In the genomic region with DNA sequence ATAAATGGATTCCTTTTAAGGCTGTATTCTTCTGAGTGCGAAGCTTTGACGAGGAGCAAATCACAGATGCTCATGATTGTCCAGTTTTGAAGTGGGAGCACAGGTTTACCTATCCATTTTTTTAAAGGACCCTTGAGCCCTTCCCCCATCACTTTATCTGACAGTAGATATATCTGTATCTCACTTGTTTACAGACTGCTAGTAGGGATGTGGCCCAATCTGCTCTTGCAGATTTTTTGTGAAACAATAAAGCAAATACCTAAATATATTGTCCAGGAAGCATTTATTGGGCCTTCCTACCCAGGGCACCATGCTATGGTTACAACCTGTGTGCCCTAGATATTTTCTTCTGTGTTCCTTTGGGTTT, we compare ENCODE assay signal across 23 mouse cellular contexts. TPM values are rescaled to one million over a fixed set of nuclear protein-coding genes. Genes with fewer than 3 reads are reported as not detected.
DNase-seq lines count a peak whose midpoint lies in the region; ATAC-seq lines count a peak whose summit lies in the region.
"Had no signal": no experiment of that assay in that cellular context is flagged by ENCODE, and none has a peak within 500 bp of the region (broad histone marks: within the 10 kb centered on the region; RNA-seq: fewer than 3 reads in every experiment).

No protein-coding gene starts in this region.

- no peaks in the 10 kb centered on the region for H3K36me3 ChIP-seq in hindbrain, embryonic 16.5 days (ENCODE audit: control insufficient read depth, insufficient read depth, low read length)
- H3K36me3 ChIP-seq in hindbrain, embryonic 10.5 days, result no peaks in the 10 kb centered on the region
- no peaks in the 10 kb centered on the region for H3K36me3 ChIP-seq in midbrain, embryonic 14.5 days (ENCODE audit: control insufficient read depth, insufficient read depth, low read length)
- no peaks in the 10 kb centered on the region for H3K36me3 ChIP-seq in midbrain, embryonic 11.5 days (ENCODE audit: control insufficient read depth, insufficient read depth, low read length)
- no peaks in the 10 kb centered on the region for H3K36me3 ChIP-seq in midbrain, embryonic 15.5 days (replicated peaks)
- H3K36me3 ChIP-seq: heart, embryonic 13.5 days; stomach, embryonic 15.5 days had no signal

- H3K9ac ChIP-seq in hindbrain, embryonic 16.5 days (ENCODE audit: low read depth, low read length), result no peak overlapping the region
- H3K9ac ChIP-seq in midbrain, embryonic 14.5 days (replicated peaks; ENCODE audit: low read length), result no peak overlapping the region
- no peak overlapping the region for H3K9ac ChIP-seq in midbrain, embryonic 11.5 days (ENCODE audit: low read length)
- no peak overlapping the region for H3K9ac ChIP-seq in midbrain, embryonic 15.5 days
- H3K9ac ChIP-seq: heart, embryonic 13.5 days; liver, embryonic 14.5 days; stomach, embryonic 15.5 days had no signal

- no peak overlapping the region for H3K4me3 ChIP-seq in hindbrain, embryonic 16.5 days (ENCODE audit: low read length)
- no peak overlapping the region for H3K4me3 ChIP-seq in hindbrain, embryonic 10.5 days
- H3K4me3 ChIP-seq in midbrain, embryonic 14.5 days (replicated peaks; ENCODE audit: low read depth, low read length), result no peak overlapping the region
- H3K4me3 ChIP-seq in midbrain, embryonic 11.5 days (ENCODE audit: low read depth, low read length), result no peak overlapping the region
- H3K4me3 ChIP-seq in midbrain, embryonic 15.5 days, result no peak overlapping the region
- H3K4me3 ChIP-seq: heart, embryonic 13.5 days; stomach, embryonic 15.5 days had no signal

- no peak for DNase-seq in hindbrain, embryonic 10.5 days (ENCODE audit: low spot score)
- DNase-seq in midbrain, embryonic 14.5 days, result no peak
- no peak for DNase-seq in midbrain, embryonic 11.5 days (ENCODE audit: low spot score, missing footprints)
- DNase-seq in heart, postnatal 10 days, result no peak
- DNase-seq: adrenal gland, adult 2 months; B cell, adult 2 months; cerebellum, adult 2 months; cerebellum, postnatal 14 days; gastrocnemius, postnatal 10 days; heart, postnatal 14 days; kidney, adult 2 months; kidney, postnatal 36 days; liver; lung, adult 2 months; lung, postnatal 10 days had no signal

- H3K27me3 ChIP-seq in hindbrain, embryonic 16.5 days (replicated peaks; ENCODE audit: control insufficient read depth, insufficient read depth, low read length), result no peaks in the 10 kb centered on the region
- no peaks in the 10 kb centered on the region for H3K27me3 ChIP-seq in hindbrain, embryonic 10.5 days (ENCODE audit: insufficient read depth, poor library complexity, severe bottlenecking)
- no peaks in the 10 kb centered on the region for H3K27me3 ChIP-seq in midbrain, embryonic 14.5 days (ENCODE audit: control insufficient read depth, insufficient read depth, low read length)
- no peaks in the 10 kb centered on the region for H3K27me3 ChIP-seq in midbrain, embryonic 11.5 days (ENCODE audit: control insufficient read depth, insufficient read depth, low read length)
- H3K27me3 ChIP-seq in midbrain, embryonic 15.5 days (replicated peaks), result no peaks in the 10 kb centered on the region
- H3K27me3 ChIP-seq: heart, embryonic 13.5 days; stomach, embryonic 15.5 days had no signal

- WGBS in hindbrain, embryonic 16.5 days, result 44% methylated on average over 2 of the region's 2 CpGs
- 78% methylated on average over 2 of the region's 2 CpGs for WGBS in hindbrain, embryonic 10.5 days
- WGBS in midbrain, embryonic 14.5 days, result 30% methylated on average over 2 of the region's 2 CpGs
- WGBS in midbrain, embryonic 11.5 days, result 61% methylated on average over 2 of the region's 2 CpGs
- WGBS in midbrain, embryonic 15.5 days, result 30% methylated on average over 2 of the region's 2 CpGs

- intact Hi-C loops in heart, postnatal 10 days (cut with DNase I), result no loop called here

- H3K9me3 ChIP-seq in hindbrain, embryonic 16.5 days (ENCODE audit: control insufficient read depth, low read length), result no peaks in the 10 kb centered on the region
- H3K9me3 ChIP-seq in hindbrain, embryonic 10.5 days, result no peaks in the 10 kb centered on the region
- H3K9me3 ChIP-seq in midbrain, embryonic 14.5 days (ENCODE audit: control insufficient read depth, low read length), result no peaks in the 10 kb centered on the region
- no peaks in the 10 kb centered on the region for H3K9me3 ChIP-seq in midbrain, embryonic 11.5 days (ENCODE audit: control insufficient read depth, low read length)
- no peaks in the 10 kb centered on the region for H3K9me3 ChIP-seq in midbrain, embryonic 15.5 days
- H3K9me3 ChIP-seq: heart, embryonic 13.5 days; stomach, embryonic 15.5 days had no signal

- no peak overlapping the region for H3K27ac ChIP-seq in hindbrain, embryonic 16.5 days (ENCODE audit: low read depth, low read length)
- no peak overlapping the region for H3K27ac ChIP-seq in hindbrain, embryonic 10.5 days
- peak overlapping the region; percentile 49 for H3K27ac ChIP-seq in midbrain, embryonic 14.5 days (replicated peaks; ENCODE audit: low read depth, low read length)
- no peak overlapping the region for H3K27ac ChIP-seq in midbrain, embryonic 11.5 days (ENCODE audit: low read depth, low read length)
- peak overlapping the region; percentile 64 for H3K27ac ChIP-seq in midbrain, embryonic 15.5 days
- H3K27ac ChIP-seq: heart, embryonic 13.5 days; liver, embryonic 14.5 days; stomach, embryonic 15.5 days had no signal

- peak; percentile 58 for ATAC-seq in hindbrain, embryonic 16.5 days
- no peak for ATAC-seq in midbrain, embryonic 14.5 days (ENCODE audit: low FRiP score, low TSS enrichment)
- ATAC-seq in midbrain, embryonic 11.5 days (ENCODE audit: low FRiP score), result no peak
- no peak; the same call in none of the 2 replicates for ATAC-seq in midbrain, embryonic 15.5 days (replicated peaks)
- ATAC-seq: activated CD4-positive, CD25-positive, alpha-beta regulatory T cell, adult 4 months had no signal

- H3K4me2 ChIP-seq in hindbrain, embryonic 16.5 days (ENCODE audit: low read length), result no peak overlapping the region
- peak overlapping the region; percentile 15; the same call in 1 of the 2 replicates for H3K4me2 ChIP-seq in midbrain, embryonic 14.5 days (ENCODE audit: low read length)
- H3K4me2 ChIP-seq in midbrain, embryonic 11.5 days, result no peak overlapping the region
- no peak overlapping the region for H3K4me2 ChIP-seq in midbrain, embryonic 15.5 days
- H3K4me2 ChIP-seq: heart, embryonic 13.5 days; stomach, embryonic 15.5 days had no signal

- no peaks in the 10 kb centered on the region for H3K4me1 ChIP-seq in hindbrain, embryonic 16.5 days (ENCODE audit: control insufficient read depth, insufficient read depth, low read depth, low read length)
- H3K4me1 ChIP-seq in hindbrain, embryonic 10.5 days (replicated peaks), result no peaks in the 10 kb centered on the region
- peaks cover 7% of the 10 kb centered on the region for H3K4me1 ChIP-seq in midbrain, embryonic 14.5 days (ENCODE audit: control insufficient read depth, insufficient read depth, low read length)
- H3K4me1 ChIP-seq in midbrain, embryonic 11.5 days (ENCODE audit: control insufficient read depth, insufficient read depth, low read length), result no peaks in the 10 kb centered on the region
- peaks cover 12% of the 10 kb centered on the region for H3K4me1 ChIP-seq in midbrain, embryonic 15.5 days
- H3K4me1 ChIP-seq: heart, embryonic 13.5 days; stomach, embryonic 15.5 days had no signal

RNA-seq across cellular contexts. Expression of a gene that starts 6.8 kb away (rescaled TPM):
- 0.55 and 0.71 TPM in 2 replicates for polyA plus RNA-seq in hindbrain, embryonic 16.5 days (2015; fragmentation: Nextera tagmentation; extraction: Ambion mirVana)
- not detected in 2 replicates for polyA plus RNA-seq in hindbrain, embryonic 10.5 days (2016; fragmentation: Nextera tagmentation; extraction: Ambion mirVana)
- 0.13 and 0.20 TPM in 2 replicates for polyA plus RNA-seq in midbrain, embryonic 14.5 days (2014; fragmentation: Nextera tagmentation; extraction: Ambion mirVana)
- polyA plus RNA-seq in midbrain, embryonic 11.5 days (2014; fragmentation: Nextera tagmentation; extraction: Ambion mirVana), result 0.05 and 0.10 TPM in 2 replicates
- polyA plus RNA-seq in midbrain, embryonic 15.5 days (2015; fragmentation: Nextera tagmentation; extraction: Ambion mirVana), result 0.50 and 0.77 TPM in 2 replicates
- 1 to 10 TPM; 2.6 to 4.9 TPM for total RNA-seq in heart, postnatal 10 days (2021)
- polyA plus RNA-seq: limb, embryonic 11.5 days; neural tube, embryonic 11.5 days had no signal

Comparison
In these comparisons a context has a peak if more than half of its experiments do, and no peak if none do; other contexts are left out.
1. H3K27ac ChIP-seq: peak in midbrain, embryonic 14.5 days (single experiment) and midbrain, embryonic 15.5 days (single experiment); none in hindbrain, embryonic 16.5 days (single experiment), hindbrain, embryonic 10.5 days (single experiment) and midbrain, embryonic 11.5 days (single experiment).